Mouse (Mus musculus): ENCODE data around the gene Zfp830. TPM values are rescaled to one million over a fixed set of nuclear protein-coding genes. Genes with fewer than 3 reads are reported as not detected.

The Zfp830 gene
- 32.9 and 34.5 TPM in 2 replicates for polyA plus RNA-seq (2015; fragmentation: Nextera tagmentation; extraction: Ambion mirVana)

DNA sequence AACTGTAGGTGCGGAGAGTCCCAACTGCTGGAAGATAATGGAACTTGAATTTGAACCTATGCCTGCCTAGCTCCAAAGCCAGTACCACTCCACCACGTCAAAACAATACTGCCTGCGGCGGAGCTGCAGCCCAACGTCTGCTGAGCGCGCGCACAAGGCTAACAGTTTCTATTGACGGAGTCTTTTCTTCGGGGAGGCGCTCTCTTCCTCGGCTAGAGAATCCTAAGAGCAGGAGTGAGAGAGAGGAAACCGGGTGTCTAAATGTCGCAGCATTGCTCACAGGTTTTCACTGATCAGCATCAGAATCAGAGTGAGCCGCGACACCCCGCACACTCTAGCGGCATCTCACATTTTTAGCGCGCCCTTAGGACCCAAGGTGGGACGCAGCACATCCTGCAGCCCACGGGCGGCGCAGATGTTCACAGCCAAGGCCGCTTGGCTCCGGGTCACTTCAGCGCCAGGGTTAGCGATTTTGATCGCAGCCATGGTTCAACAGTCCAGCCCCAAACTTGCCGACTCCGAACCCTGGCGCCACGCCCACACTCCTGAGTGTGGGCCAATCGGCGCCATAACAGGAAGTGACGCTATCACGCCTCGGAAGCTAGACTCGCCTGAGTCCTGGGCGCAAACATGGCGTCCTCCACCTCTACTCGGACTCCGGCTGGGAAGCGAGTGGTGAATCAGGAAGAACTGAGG lies at the start of gene Zfp830, which contains the start of gene Cct6b:
Gene Zfp830 (plus strand): TSS at position 604 of the 696 bp plus-strand sequence.
Gene Cct6b (minus strand): TSS at position 580 of the 696 bp plus-strand sequence.
- H3K9ac ChIP-seq: peak within 1 kb of the TSS; percentile 93
- H3K9me3 ChIP-seq: no peaks in the 10 kb centered on the region
- no peaks in the 10 kb centered on the region for H3K36me3 ChIP-seq
- peak; percentile 100 for ATAC-seq
- H3K4me1 ChIP-seq (replicated peaks): peaks cover 7% of the 10 kb centered on the region
- H3K27me3 ChIP-seq (replicated peaks): no peaks in the 10 kb centered on the region
- peak within 1 kb of the TSS; percentile 79 for H3K4me2 ChIP-seq (replicated peaks)
- peak within 1 kb of the TSS; percentile 93 for H3K4me3 ChIP-seq (replicated peaks)
- peak within 1 kb of the TSS; percentile 96 for H3K27ac ChIP-seq
- under 1% methylated on average over 44 of the region's 44 CpGs for WGBS

DNA sequence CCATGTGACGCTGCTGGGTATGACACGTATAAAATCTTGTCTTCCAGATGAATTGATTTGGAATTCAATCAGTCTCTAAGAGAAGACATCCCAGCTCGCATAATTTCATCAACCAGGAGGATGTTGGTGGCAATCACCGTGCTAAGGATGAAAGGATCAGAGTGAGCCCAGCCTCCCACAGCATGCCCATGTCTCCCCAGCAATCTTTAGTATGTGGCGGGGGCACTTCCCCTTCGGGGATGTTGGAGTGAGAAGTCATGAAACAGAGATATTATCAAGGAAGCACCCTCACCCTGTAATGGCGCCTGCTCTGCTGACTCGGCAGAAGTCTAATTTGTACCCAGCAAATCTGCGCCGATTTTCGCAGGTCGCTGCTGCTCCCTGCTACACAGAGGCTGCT lies 44.9 kb upstream of the Zfp830 start:
- Histone ChIP-seq H3K27ac (no peak overlapping the region), H3K4me3 (replicated peaks) (no peak overlapping the region), H3K27me3 (replicated peaks) (no peaks in the 10 kb centered on the region), H3K4me2 (replicated peaks) (no peak overlapping the region), H3K36me3 (no peaks in the 10 kb centered on the region), H3K9me3 (no peaks in the 10 kb centered on the region), H3K4me1 (replicated peaks) (no peaks in the 10 kb centered on the region), H3K9ac (no peak overlapping the region)
- ATAC-seq: no peak
- 83% methylated on average over 12 of the region's 12 CpGs for WGBS

DNA sequence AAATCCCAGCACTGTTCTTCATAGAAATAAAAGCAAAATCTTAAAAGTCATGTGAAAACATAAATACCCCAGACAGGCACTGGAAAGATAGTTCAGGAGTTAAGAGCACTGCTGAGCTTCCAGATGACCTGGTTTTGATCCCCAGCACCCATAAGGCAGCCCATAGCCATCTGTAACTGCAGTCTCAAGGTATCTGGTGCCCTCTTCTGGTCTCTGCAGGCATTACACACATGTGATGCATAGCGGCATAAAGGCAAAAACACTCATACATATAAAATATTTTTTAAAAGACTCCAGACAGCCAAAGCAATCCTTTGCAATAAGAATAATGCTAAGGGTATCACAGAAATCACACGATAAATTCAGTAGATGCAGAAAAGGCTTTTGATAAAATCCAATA lies 37.3 kb upstream of the Zfp830 start:
- no peak overlapping the region for H3K27ac ChIP-seq
- H3K9me3 ChIP-seq: no peaks in the 10 kb centered on the region
- H3K4me1 ChIP-seq (replicated peaks): no peaks in the 10 kb centered on the region
- H3K9ac ChIP-seq: no peak overlapping the region
- 93% methylated on average over 2 of the region's 2 CpGs for WGBS
- no peaks in the 10 kb centered on the region for H3K36me3 ChIP-seq
- H3K4me3 ChIP-seq (replicated peaks): no peak overlapping the region
- H3K27me3 ChIP-seq (replicated peaks): no peaks in the 10 kb centered on the region
- H3K4me2 ChIP-seq (replicated peaks): no peak overlapping the region
- no peak for ATAC-seq

DNA sequence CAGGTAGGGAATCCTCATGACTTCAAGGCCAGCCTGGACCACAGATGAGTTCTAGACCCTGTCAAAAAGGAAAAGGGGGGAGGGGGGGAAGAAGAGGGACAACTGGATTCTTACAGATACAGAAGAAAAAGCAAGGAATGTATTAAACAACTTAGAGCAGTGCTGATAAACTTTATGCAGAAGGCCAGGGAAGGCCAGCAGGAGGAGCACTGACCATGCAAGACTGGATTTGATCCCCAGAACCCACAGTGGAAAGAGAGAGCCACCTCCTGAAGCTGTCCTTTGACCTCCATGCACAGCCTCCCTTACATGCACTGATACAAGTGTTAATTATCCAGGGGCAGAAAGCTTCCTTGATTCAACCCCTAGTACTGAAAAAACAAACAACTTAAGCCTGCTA lies 29.9 kb upstream of the Zfp830 start:
- Histone ChIP-seq H3K4me3 (replicated peaks) (no peak overlapping the region), H3K9me3 (no peaks in the 10 kb centered on the region), H3K36me3 (no peaks in the 10 kb centered on the region), H3K27ac (no peak overlapping the region), H3K4me2 (replicated peaks) (no peak overlapping the region), H3K9ac (no peak overlapping the region), H3K27me3 (replicated peaks) (no peaks in the 10 kb centered on the region), H3K4me1 (replicated peaks) (no peaks in the 10 kb centered on the region)
- ATAC-seq: no peak

DNA sequence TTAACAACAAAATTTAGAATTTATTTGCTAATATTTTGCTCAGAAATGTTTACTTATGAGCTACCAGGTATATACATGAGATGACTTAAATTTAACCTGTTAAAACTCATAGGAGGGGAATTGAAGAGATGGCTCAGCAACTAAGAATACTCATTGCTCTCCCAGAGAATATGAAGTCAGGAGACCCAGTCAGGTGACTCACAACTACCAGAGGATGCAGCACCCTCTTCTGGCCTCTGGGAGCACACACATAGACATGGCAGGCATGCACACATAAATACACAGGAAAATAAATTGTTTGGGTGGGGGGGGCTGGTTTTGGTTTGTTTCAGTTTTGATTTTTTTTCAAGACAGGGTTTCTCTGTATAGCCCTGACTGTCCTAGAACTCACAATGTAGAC lies 25.1 kb upstream of the Zfp830 start:
- Histone ChIP-seq H3K36me3 (no peaks in the 10 kb centered on the region), H3K27ac (no peak overlapping the region), H3K4me3 (replicated peaks) (no peak overlapping the region), H3K4me1 (replicated peaks) (no peaks in the 10 kb centered on the region), H3K9ac (no peak overlapping the region), H3K27me3 (replicated peaks) (no peaks in the 10 kb centered on the region), H3K4me2 (replicated peaks) (no peak overlapping the region), H3K9me3 (no peaks in the 10 kb centered on the region)
- no peak for ATAC-seq

DNA sequence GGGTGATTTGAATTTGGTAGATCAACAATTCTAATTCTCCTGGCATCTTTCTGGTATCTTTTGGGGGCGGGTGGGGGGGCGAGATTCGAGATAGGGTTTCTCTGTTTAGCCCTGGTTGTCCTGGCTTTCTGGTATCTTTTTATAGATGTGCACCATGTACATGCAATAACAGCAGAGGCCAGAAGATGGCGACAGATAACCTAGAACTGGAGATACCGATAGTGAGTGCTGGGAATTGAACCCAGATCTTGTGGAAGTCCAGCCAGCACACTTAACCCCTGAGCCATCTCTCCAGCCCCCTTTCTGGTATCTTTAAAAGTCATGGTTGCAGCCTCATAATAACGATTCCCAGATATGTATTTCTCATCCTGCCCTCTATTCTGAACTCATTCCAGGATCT lies 18.0 kb upstream of the Zfp830 start:
- WGBS: 30% methylated on average over 6 of the region's 6 CpGs
- ATAC-seq: no peak
- Histone ChIP-seq H3K9me3 (no peaks in the 10 kb centered on the region), H3K9ac (no peak overlapping the region), H3K4me2 (replicated peaks) (no peak overlapping the region), H3K27me3 (replicated peaks) (0 out of 2 replicates have a peak, but pooled peaks cover 3% of the 10 kb centered on the region), H3K4me3 (replicated peaks) (no peak overlapping the region), H3K36me3 (no peaks in the 10 kb centered on the region), H3K27ac (no peak overlapping the region), H3K4me1 (replicated peaks) (no peaks in the 10 kb centered on the region)

DNA sequence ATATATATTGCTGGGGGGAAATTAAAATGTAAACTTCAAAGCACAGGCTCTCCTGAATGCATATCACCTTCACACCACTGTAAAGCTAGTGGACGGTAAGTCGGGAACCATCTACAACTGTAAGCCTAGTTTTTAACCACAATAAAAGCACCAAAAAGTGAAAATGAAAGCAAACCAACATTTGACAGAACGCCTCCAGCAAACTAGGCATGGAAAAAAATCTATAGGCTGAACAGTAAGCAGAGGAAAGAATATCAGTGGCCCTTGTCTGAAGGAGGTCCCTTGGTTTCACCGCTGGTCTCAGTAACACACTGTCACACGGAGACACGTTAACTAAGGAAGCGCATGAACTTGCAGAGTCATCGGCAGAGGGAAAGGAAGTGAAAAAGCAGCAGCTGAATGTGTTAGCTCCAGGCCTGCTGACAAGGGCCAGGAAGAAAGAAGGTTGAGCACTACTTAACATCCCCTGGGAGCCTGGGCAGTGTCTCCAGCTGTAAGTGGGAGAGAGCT lies 17.2 kb upstream of the Zfp830 start:
- Histone ChIP-seq H3K27ac (no peak overlapping the region), H3K4me1 (replicated peaks) (no peaks in the 10 kb centered on the region), H3K9me3 (no peaks in the 10 kb centered on the region), H3K27me3 (replicated peaks) (0 out of 2 replicates have a peak, but pooled peaks cover 3% of the 10 kb centered on the region), H3K4me2 (replicated peaks) (no peak overlapping the region), H3K36me3 (no peaks in the 10 kb centered on the region), H3K9ac (no peak overlapping the region), H3K4me3 (replicated peaks) (no peak overlapping the region)
- WGBS: 69% methylated on average over 8 of the region's 8 CpGs
- ATAC-seq: no peak

DNA sequence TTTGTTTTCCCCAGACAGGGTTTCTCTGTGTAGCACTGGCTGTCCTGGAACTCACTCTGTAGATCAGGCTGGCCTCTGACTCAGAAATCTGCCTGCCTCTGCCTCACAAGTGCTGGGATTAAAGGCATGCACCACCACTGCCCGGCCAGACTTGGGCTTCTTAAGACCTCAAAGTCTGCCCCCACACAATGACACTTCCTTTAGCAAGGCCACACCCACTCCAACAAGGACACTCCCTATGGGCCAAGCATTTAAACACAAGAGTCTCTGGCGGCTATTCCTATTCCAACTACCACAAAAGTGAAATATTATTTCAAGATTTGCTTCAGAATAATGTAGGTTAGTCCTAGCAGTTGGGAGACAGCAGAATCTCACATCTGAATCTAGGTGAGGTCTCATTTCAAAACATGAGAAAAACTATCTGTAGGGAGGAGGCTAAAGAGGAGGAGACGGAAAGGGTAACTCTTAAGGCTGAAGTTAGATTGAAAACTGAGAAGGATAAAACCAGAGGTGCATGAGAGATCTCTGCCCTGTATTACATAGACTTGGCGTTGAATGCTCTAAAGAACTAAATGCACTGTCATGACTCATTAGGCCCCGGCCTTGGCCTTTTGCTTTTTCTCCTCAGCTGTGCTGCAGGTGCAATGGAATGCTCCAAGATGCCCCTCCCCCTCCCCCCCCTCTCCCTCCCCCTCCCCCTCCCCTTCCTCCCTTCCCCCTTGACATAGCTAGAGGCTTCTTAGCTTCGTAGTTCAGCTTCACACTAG lies 11.6 kb upstream of the Zfp830 start:
- ATAC-seq: no peak
- no peak overlapping the region for H3K4me2 ChIP-seq (replicated peaks)
- H3K36me3 ChIP-seq: no peaks in the 10 kb centered on the region
- H3K4me1 ChIP-seq (replicated peaks): no peaks in the 10 kb centered on the region
- H3K27ac ChIP-seq: no peak overlapping the region
- H3K9ac ChIP-seq: no peak overlapping the region
- H3K9me3 ChIP-seq: no peaks in the 10 kb centered on the region
- WGBS: 67% methylated on average over 6 of the region's 6 CpGs
- no peak overlapping the region for H3K4me3 ChIP-seq (replicated peaks)
- no peaks in the 10 kb centered on the region for H3K27me3 ChIP-seq (replicated peaks)

DNA sequence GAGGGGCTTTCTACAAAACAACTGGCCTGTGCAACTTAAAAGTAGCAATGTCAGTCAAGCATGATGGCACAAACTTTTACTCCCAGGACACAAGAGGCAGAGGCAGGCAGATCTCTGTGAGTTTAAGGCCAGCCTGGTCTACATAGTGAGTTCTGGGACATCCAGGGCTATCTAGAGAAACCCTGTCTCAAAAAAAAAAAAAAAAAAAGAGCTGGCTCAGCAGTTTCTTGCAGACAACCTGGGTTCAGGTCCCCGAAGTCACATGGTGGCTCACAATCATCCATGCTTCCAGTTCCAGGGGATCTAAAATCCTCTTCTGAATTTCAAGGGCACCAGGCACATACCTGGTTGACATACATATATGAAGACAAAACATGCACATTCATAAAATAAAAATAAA lies 8.2 kb upstream of the Zfp830 start:
- Histone ChIP-seq H3K4me1 (replicated peaks) (no peaks in the 10 kb centered on the region), H3K4me3 (replicated peaks) (no peak overlapping the region), H3K36me3 (no peaks in the 10 kb centered on the region), H3K9ac (no peak overlapping the region), H3K27ac (no peak overlapping the region), H3K27me3 (replicated peaks) (no peaks in the 10 kb centered on the region), H3K9me3 (no peaks in the 10 kb centered on the region), H3K4me2 (replicated peaks) (no peak overlapping the region)
- ATAC-seq: no peak
- WGBS: 84% methylated on average over 1 of the region's 1 CpGs

DNA sequence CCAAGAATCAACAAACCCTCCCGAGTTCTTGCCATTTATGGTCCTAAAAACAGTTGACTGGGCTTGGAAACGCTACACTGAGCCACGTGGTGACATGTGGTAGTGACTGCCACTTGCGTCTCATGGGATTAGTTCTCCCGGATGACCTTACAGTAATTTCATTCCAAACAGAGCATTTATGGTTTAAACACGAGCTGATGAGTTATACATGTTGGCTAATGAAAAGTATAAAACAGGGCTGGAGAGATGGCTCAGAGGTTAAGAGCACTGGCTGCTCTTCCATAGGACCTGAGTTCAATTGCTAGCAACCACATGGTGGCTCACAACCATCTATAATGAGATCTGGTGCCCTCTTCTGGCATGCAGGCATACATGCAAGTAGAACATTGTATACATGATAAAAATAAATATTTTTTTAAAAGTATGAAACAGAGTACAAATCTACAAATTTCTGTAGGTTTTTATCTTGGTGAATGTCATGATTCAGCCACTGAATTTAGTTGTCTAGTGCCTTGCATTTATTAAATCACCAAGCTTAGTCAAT lies 1.8 kb upstream of the Zfp830 start:
- 84% methylated on average over 6 of the region's 6 CpGs for WGBS
- Histone ChIP-seq H3K4me3 (replicated peaks) (no peak overlapping the region), H3K4me2 (replicated peaks) (no peak overlapping the region), H3K27me3 (replicated peaks) (no peaks in the 10 kb centered on the region), H3K4me1 (replicated peaks) (peaks cover 7% of the 10 kb centered on the region), H3K9me3 (no peaks in the 10 kb centered on the region), H3K9ac (no peak overlapping the region), H3K27ac (no peak overlapping the region), H3K36me3 (no peaks in the 10 kb centered on the region)
- no peak for ATAC-seq

DNA sequence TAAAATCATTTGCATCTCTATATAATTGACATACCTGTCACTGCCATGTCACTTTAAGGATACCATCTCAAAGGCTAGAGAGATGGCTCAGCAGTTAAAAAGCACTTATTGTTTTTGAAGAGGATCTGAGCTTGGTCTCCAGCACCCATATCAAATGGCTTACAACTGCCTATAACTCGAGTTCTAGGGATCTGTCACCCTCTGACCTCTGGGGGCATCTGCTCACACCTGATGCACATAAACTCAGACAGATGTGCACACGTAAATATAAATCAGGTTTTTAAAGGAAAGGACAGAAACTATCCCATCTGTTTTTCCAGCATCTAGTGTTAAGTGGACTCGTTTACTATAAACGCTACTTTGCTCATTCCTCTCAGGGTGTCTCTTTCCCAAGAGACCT lies 884 bp upstream of the Zfp830 start:
- 12% methylated on average over 4 of the region's 4 CpGs for WGBS
- no peak for ATAC-seq
- H3K27ac ChIP-seq: peak overlapping the region; percentile 96; the same call in 1 of the 2 replicates

DNA sequence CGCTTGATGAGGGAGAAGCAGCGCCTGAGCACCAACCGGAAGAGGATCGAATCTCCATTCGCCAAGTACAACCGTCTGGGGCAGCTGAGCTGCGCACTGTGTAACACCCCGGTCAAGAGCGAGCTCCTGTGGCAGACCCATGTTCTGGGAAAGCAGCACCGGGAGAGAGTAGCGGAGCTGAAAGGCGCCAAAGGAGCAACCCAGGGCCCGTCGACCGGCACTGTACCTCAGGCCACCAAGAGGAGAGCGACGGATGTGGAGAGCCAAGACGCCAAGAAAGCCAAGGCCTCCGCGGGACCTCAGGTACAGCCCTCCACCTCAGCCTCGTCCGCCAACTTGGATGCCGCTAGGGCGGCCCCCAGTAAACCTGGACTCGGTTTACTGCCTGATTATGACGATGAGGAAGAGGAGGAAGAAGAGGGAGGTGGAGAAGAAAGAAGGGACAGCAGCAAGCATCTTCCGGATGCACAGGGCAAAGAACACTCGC lies 336 bp downstream of the Zfp830 start:
- Histone ChIP-seq H3K27ac (peak overlapping the region; percentile 96), H3K4me1 (replicated peaks) (peaks cover 7% of the 10 kb centered on the region), H3K4me3 (replicated peaks) (peak overlapping the region; percentile 93), H3K36me3 (no peaks in the 10 kb centered on the region), H3K9me3 (no peaks in the 10 kb centered on the region), H3K27me3 (replicated peaks) (no peaks in the 10 kb centered on the region), H3K9ac (peak overlapping the region; percentile 93), H3K4me2 (replicated peaks) (peak overlapping the region; percentile 79)
- ATAC-seq: peak; percentile 78
- under 1% methylated on average over 28 of the region's 28 CpGs for WGBS

More for the DNA sequence above, 884 bp upstream of the Zfp830 start:
- H3K4me3 ChIP-seq (replicated peaks): peak overlapping the region; percentile 93
- H3K36me3 ChIP-seq: no peaks in the 10 kb centered on the region
- H3K4me2 ChIP-seq (replicated peaks): peak overlapping the region; percentile 79
- H3K4me1 ChIP-seq (replicated peaks): peaks cover 7% of the 10 kb centered on the region
- peak overlapping the region; percentile 93; the same call in 1 of the 2 replicates for H3K9ac ChIP-seq
- H3K27me3 ChIP-seq (replicated peaks): no peaks in the 10 kb centered on the region
- H3K9me3 ChIP-seq: no peaks in the 10 kb centered on the region

Data from intestine, embryonic 15.5 days (tissue).